Mouse (Mus musculus) liver, adult (tissue): Measurements from ENCODE around the gene Fgr.

Experiments
- GATA4 ChIP-seq: IDR thresholded peaks from 2 replicates; pipeline ENCODE4 v1.6.1; 2014; ENCODE audit warnings: mild to moderate bottlenecking, low read length; ENCODE audit not compliant: insufficient replicate concordance

Fgr gene

DNA sequence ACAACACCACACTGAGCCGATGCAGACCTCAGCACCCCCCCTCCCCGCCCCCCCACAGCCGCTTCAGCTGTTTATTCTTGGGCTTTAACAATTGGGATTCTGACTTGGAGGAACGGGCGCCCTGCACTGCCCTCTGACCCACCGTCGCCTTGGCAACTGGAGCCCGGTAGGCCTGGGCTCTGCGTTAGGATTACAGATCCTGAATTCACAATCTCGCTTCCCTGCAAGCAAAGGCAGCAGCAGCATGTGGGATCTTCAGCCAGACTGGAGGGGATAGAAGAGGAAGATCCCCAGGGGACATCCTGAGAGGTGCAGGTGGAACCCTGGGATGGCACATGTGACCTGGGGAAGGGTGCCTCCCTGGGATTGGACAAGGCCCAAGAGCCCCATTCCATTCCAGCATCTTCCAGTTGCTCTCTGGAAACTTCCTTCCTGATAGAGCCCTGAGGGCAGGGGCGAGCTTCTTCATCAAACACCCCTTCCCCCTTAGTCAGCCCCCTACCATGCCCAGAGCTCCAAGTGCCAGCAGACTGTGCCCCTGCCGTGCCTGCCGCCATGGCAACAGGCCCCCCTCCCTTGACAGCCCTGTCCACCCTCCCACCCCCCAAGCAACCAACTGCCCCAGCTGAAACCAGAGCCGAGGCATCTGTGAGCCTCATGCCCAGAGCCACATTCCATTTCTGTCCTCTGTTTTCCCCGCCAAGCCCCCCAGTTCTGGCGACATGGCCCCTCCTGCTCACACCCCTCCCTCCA lies 73.6 kb downstream of the Fgr start:
- no peak for TF ChIP-seq GATA4

DNA sequence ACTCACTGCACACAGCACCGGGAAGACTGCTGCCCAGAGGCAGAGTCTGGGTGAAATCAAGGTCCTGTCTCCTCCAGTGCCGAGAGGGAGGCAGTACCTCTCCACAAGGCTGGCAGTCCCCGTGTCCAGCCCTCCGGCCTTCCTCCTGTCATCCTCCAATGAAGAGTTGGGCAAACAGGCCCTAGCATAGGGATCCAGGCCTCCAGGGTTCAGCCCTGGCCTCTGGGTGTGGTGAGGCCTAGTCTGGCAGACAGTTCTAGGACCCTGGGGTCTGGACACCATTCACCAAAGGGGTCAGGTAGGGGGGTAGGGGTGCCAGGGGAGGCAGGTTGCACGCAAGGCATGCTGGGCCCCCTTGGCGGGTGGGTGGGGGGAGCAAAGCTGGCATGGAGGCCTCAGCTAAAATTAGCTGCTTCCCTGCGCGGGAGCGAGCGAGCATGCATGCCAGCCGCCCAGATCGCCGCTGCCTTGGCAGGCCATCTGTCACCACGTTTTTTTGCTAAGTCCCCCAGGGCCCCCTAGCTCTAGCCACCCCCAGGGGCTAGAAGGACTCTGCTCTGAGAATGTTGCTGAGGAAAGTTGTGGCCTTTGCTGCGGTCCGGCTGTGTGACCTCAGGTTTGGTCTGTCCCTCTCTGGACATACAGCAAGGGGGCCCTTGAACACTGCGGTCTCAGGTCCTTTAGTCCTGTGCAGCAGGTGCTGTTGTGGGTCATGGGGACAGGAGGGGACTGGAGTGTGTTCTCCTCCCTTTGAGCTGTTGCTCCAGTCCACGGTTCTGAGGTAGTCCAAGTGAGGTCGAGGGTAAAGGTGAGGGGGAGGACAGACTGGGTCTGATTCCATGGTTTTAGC lies 75.4 kb downstream of the Fgr start:
- TF ChIP-seq GATA4, result no peak

DNA sequence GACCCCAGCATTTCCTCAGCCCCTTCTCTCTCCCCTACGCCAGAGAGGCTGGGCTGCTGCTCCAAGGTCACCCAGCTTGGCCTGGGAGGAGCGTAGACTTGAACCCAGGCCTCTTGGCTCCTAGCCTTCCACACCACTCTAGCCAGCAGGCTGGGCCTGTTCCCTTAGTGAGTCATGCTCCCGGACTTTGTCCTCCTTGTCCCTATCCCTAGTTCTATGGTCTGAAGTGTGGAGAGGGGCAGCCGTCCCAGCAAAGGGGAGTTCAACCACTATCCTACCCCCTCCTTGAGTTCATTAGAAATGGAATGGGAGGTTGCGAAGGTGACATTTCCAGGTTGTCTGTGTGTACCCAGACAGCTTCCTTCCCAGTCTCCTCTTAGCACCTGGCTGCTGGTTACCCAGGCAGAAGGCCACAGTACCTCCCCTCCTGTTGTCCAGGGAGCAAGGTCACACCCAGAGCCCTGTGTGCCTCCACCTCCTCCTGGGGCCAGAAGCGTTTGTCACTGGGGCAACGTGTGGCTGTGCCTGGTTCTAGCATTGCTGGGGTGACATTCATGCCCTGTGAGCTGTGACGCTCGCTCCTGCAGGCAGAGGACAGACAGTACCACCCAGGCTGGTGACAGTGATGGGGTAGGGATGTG lies 76.4 kb downstream of the Fgr start:
- no peak for TF ChIP-seq GATA4

DNA sequence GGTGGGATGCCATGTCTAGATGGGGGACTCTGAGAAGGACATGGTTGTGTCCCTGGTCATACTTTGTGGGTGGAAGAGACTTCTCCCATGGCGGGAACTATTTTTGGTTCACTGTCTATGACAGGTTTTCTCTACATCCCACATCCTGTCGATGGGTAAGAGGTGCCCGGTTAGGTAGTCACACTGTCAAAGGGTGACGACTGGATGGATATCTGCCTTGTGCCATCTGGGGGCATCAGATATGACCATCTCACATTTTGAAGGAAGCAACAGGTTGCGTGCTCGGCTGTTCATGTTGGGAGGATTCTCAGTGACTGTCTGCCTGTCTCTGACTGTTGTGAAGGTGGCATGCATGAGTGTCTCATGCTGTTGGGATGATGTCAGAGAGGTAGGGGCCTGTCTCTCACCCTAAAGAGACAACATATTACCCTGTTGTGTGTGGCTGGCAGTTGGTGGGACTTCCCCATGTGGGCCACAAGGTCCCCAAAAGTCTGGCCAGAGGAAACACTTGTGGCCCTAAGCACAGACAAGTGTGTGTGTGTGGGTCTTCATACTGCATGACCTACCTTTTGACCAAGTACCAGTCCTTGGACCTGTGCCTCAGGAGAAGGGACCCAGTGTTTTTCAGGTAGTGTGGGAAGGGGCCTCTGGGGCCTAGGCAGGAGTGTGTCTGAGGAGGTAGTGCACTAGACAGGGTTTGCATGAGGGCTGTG lies 77.1 kb downstream of the Fgr start:
- TF ChIP-seq GATA4, result no peak

DNA sequence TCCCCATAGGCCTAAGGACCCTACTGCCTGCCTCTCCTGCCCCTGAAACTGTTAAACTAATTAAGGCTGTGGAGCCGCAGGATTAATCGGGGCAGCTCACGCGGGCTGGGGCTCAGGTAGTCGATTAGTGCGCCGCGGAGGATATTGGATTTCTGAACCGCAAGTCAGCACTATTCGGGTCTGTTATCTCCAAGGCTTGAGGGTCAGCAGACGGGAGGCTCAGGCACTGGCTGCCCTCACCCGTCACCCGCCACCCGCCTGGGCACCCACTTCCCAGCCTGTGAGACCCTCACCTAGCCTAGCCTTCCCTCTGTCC lies 77.6 kb downstream of the Fgr start:
- TF ChIP-seq GATA4, result no peak
